Mouse (Mus musculus) thymus, adult 2 months (tissue): ENCODE data around the gene P2ry12.

Experiments used
- CTCF ChIP-seq: fragments of 200-500 bp; IDR thresholded peaks from 2 replicates; pipeline ENCODE4 v1.5.1; 2012; ENCODE audit warnings: mild to moderate bottlenecking, control low read depth, low read length, moderate library complexity, borderline replicate concordance; ENCODE audit not compliant: control insufficient read depth, poor library complexity, insufficient read depth; ENCODE audit errors: extremely low read depth
- POLR2A ChIP-seq: fragments of 200-500 bp; IDR thresholded peaks from 2 replicates; pipeline ENCODE4 v1.6.1; 2012; ENCODE audit warnings: mild to moderate bottlenecking, low read length, control low read depth, moderate library complexity; ENCODE audit not compliant: control insufficient read depth, poor library complexity, insufficient read depth; ENCODE audit errors: extremely low read depth

DNA sequence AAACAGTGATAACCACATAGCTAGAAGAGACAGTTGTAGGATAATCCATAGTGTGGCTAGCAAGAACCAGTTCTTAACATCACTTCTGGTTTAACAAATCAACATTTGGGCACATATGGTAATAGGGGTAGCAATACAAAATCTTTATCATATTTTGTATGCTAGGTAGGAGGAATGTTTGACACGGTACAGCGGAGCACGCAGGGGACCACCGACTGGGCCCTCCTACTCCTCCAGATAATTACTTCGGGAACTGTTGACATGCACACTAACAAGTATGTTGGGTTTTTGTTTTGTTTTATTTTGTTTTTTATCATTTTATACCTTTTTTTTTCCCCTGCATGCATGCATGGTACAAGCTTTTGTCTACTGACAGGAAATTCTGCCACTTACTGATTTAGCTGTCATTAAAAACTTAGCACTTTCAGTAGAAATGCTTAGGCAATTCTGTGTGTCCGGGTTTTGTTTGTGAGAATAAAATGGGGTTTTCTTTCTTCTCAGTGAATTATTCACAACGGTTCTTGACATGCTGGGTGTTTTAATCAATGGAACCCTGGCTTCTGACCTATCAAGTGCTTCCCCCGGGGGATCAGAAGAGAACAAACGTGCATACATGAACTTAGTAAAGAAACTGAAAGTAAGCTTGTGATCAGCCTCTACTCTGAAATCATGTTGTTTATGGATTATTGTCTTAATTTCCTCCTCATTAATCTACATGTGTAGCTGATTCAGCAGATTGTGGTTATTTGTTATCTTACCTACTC, 780 bp downstream of the P2ry12 start:
- no peak for TF ChIP-seq CTCF
- TF ChIP-seq POLR2A, result no peak
